Mouse (Mus musculus): ENCODE results near the gene Pik3ip1. TPM values are rescaled to one million over a fixed set of nuclear protein-coding genes. Genes with fewer than 3 reads are reported as not detected.

The Pik3ip1 gene
- total RNA-seq, 2 experiments from 2014 or later, result 29.5 to 35.1 TPM

DNA sequence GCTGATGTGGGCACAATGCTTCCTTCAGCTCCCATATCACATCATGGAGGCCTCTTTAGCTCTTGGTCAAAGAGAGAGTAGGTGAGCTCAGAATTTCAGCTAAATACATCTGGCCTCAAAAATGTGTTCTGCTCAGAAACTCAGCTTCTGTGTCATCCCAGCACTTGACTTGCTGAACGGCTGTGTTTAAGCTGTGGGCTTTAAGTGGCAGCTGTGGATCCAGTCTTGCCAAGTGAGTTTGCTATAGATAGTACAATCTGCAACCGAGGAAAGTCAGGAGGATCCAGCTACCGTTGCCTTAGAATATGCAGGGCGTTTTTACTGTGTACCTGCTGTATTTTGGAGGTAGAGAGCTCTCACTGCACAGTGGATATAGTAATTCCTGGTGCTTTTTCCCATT is 27.8 kb upstream of the Pik3ip1 start:
- DNase-seq (ENCODE audit: low spot score in 2 of 2), result no peak

DNA sequence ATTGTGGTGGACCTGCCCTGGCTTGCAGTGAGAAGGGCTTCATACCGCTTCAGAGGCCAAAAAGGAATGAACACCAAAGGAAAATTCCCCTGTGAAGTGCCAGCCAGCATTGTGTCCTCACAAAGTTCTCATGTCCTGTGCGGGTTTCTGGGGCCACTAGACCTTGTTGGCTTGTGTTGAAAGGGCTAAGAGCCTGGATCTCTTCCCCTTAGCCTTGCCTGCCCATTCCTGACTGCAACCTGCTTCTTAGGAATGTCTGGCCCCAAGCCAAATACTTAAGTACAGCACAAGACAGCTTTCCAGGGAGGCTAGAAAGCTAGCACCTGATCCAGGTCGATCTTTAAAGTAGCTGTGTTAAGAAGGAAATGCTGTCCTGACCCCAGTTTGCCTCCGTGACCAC is 27.4 kb upstream of the Pik3ip1 start:
- no peak for DNase-seq (ENCODE audit: low spot score in 2 of 2)

DNA sequence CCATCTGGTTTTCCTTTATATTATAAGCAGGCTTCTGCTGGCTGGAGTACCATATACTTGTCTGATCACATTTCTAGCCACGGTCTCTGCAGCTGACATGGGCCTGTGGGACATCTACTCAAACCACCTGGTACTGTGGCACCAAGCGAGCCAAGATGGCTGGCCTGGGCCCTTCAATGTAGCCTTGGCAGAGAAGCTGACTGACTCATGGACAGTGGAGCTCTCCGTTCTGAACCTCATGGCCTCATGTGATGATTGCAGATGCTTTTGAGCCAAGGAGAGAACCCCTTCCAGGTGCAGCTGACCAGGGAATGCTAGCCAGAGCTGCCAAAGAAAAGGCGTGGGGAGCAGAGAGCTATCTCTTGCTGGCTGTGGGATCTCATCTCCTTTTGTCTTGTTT is 24.4 kb upstream of the Pik3ip1 start:
- DNase-seq (ENCODE audit: low spot score in 2 of 2), result no peak

DNA sequence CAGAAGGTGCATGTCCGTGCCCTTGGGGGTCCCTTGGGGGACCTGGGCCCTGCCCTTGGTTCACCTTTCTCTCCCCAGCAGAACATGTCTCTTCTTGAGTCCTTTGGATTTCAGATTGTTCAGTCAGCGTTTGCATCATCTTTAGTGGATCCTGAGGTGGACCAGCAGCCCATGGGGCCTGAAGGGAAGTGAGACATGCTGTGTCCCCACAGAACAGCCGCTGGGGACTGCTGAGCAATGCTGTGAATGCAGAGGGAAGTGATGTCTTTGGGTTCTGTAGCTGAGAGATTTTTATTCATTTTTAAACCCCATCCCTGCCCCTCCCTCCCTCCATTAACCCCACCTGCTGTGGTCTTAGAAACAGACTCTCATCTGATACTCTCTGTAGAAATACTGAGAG is 22.3 kb upstream of the Pik3ip1 start:
- DNase-seq (ENCODE audit: low spot score in 2 of 2), result no peak

DNA sequence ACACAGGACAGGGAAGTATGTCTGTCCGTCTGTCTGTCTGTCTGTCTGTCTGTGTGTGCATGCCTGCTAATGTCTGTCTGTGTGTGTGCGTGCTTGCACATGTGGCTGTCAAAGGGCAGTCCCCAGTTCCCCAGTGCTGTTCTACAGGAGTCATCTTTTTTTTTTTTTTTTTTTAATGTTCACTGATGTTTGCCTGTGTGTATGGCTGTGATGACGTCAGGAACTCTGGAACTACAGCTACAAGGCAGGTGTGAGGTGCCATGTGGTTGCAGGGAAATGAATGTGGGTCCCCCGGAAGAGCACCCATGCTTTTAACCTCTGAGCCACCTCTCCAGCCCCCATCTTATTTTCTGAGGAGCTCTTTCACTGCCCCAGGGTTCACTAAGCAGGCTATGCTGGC is 20.3 kb upstream of the Pik3ip1 start:
- DNase-seq (ENCODE audit: low spot score in 2 of 2), result no peak

DNA sequence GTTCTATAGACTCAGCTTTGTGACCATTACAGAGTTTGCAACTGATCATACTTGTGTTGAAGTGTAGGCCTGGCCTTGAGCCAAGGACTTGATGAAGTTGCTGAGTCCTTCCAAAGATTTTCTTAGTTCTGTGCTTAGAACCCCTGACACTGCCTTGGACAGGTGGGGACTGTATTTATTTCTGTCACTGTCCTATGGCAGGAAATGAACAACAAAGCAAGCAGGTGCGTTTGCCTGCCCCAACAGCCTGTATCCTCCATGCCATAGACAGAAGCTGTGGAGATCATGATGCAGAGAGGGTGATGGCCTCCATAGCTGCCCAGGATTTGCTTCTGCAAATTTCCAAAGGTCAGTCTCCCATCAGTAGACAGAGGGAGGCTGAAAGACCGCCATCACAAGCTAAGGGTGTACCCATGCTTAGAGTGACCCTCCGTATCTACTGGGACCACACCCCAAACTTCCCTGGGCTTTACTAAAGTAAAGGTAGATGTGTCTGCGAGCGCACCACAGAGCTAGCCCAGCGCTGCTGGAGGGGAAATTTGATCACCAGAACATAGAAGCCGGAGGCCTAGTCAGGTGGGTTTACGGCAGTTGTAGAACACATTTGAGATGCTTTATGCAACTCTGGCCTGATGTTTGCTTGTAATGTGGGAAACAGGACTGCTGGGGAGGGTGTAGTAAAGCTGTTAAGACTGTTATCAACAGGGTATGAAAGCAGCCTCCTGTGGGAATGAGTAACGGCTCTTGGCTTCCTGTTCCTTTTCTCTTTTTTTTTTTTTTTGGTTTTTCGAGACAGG is 19.2 kb upstream of the Pik3ip1 start:
- DNase-seq (ENCODE audit: low spot score in 2 of 2), result no peak

DNA sequence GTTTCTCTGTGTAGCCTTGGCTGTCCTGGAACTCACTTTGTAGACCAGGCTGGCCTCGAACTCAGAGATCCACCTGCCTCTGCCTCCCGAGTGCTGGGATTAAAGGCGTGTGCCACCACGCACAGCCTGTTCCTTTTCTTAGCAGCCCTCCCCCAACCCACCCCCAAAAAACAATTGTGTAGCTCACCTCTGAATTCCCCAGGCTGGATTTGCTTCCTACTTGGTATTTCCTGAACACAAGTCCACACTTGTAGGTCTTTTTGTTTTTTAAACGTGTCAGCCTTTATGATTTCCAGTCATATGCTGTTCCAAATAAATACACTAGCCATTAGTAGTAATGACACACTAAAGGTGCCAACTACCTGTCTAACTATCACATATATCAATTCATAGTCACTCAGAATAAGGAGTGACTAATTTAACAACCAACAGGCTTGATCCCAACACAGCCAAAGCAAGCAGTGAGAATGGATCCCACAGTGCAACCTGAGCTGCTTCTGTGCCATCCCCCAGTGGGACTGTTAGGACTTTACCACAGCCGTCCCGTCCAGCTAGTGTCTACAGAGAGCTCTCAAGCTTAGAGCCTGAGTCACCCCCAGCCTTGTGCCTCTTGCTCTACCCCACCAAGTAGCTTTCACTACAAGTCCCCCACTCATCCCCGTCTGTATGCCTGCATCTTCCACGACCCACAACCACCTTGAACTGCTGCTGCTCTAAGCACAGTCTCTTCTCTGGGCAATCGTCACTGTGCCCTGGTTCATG is 18.4 kb upstream of the Pik3ip1 start:
- DNase-seq (ENCODE audit: low spot score in 2 of 2), result no peak

DNA sequence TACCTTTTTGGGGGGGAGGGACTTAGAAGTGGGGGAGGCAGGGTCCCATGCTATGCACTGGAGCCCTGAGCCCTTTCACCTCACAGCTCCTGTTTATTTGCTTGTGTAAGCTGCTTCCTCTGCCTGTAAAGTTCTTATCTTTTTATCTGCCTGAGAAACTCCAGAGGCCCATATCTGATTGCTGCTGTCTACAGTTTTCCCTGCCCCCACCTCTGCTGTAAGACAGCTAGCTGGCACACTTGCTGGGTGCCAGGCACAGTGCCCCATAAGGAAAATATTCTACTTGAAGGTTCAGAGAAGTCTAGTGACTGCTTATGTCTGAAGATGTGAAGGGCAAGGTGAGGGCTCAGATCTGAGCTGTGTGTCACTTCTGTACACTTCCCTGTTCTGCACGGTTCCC is 16.9 kb upstream of the Pik3ip1 start:
- no peak for DNase-seq (ENCODE audit: low spot score in 2 of 2)

DNA sequence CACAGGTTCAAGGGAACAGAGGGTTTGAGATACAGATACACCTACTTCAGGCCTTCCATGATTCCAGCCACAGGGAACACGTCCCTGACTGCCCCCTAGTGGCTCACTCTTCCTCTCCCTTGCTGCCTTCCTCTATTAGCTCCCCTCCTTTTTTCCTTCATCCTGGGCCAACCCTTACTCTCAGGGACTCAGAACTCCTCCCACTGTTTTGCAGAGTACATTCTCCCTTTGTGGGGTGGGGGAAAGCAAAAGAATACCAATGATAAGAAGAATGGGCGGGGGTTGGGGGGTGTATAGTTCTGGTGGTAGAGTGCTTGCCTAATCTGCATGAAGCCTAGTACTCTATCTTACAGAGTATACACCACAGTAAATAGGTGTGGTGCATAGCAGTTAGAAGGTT is 16.1 kb upstream of the Pik3ip1 start:
- peak in 1 of 2 experiments; percentile 58 for DNase-seq (ENCODE audit: low spot score in 2 of 2)

DNA sequence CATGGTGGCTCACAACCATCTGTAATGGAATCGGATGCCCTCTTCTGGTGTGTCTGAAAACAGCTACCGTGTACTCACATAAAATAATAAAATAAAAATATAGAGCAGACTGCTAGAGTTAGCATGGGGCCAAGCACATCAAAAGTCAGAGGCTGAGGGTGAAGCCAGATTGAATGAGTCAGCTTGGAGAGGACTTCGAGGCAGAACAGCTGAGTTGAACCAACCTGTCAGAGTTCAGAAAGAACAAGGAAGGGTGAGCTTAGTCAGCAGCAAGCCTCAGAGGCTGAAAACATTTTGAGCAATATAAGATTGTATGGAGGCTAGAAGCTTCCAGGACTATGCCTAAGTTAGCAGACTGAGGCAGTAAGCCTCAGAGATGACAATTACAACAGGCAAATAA is 11.9 kb upstream of the Pik3ip1 start:
- no peak for DNase-seq (ENCODE audit: low spot score in 2 of 2)

DNA sequence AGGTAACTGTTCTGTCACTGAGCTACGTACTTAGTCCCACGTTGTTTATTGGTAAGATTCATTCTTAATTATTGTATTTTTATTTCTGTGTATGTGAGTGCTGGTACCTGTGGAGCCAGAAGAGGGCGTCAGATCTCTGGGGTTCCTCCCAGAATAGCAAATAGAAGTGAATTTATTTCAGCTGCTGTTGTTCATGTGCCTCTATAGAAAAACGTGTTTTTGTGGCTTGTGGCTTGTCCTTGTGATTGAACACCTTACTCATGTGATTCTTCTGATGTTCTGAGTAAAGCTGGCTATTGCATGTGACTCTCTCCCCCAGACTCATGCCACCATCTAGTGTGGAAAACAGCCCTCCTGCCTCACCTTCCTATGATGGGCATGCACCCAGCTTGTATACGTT is 1.9 kb upstream of the Pik3ip1 start:
- DNase-seq (ENCODE audit: low spot score in 2 of 2), result no peak

DNA sequence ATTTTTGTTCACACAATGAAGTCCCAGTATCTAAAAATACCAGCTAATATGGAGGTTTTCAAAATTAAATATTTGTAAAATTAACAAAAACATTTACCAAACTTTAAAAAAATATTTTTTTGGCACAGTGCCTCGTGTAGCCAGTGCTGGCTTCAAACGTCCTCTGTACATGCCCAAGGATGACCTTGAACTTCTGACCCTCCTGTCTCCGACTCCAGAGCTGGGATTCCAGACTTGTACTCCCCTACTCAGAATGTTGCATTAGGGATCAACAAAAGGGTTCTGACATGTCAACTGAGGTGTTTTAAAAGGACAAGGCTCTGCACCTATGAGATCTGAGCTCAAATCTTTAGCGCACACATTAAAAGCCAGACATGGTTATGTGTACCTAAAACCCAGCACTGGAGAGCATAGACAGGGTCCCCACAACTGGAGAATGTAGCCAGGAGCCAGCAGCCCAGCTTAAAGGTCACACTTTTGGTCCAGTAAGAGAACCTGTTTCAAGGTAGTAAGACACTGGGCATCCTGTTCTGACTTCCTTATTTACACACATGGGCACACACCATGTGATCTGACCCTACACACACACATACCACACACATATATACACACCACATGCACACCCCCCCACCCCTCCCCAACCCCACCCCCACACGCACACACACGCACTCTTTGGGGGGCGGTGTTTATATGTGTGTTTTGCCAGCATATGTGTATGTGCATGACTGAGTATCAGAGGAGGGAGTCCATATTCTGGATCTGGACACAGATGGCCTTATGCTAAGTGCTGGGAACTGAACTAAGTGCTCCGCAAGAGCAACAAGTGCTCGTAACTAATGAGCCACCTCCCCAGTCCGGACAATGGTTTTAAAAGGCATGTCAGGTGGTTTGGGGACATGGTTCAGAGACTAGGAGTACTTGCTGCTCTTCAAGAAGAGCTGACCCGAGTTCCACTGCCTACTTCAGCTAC is 1.1 kb upstream of the Pik3ip1 start:
- no peak for DNase-seq (ENCODE audit: low spot score in 2 of 2)

DNA sequence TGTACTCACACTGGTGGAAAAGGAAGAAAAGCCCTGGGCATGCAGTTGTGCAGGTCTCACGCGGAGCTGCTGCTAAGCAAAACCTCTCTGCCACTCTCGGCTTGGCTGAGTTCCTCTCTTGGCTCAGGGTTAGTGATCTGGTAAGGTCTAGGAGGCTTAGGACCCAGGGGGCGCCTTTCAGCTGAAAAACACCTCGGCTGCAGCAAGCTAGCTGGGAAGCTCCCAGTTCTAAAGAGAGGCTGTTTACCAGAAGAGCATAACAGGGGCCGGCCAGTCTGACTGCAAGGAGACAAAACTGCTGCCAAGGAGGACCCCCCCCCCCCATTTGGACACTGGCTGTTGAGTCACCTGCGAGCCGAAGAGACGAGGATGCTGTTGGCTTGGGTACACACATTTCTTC is 365 bp downstream of the Pik3ip1 start:
- DNase-seq (ENCODE audit: low spot score in 2 of 2), result peak; percentile 85 to 94

DNA sequence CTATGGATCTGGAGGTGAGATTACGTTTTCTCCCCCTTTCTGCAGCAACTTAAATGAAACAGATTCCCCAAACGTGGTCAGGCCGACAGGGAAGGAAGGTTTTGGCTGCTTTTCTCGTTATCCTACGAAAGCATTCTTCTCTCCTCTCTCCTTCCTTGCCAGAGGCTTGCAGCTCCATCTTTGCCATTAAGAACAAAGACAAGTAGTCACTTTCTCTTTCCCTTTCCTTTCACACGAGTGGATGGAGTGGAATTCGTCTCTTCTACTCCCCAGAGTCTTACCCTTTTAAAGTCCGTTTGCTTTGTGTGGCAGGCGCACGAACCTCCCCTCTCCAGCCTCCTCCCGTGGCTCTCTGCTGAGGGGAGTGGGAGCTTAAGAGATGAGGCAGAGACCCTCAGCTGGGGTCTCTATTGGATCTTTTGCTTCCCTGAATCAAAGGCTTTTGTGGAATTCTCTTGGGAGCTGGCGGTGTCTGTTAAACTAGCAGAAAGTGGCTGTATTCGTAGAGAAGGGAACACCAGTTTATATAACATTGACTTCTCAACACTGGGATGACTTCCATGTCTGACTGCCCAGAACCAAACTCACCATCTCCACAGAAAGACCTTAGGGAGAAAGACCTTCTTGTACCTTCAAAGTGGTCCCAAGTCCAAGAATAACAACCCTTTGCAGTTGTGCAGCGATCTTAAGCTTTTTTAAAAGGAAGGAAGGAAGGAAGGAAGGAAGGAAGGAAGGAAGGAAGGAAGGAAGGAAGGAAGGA is 970 bp downstream of the Pik3ip1 start:
- DNase-seq (ENCODE audit: low spot score in 2 of 2), result no peak

DNA sequence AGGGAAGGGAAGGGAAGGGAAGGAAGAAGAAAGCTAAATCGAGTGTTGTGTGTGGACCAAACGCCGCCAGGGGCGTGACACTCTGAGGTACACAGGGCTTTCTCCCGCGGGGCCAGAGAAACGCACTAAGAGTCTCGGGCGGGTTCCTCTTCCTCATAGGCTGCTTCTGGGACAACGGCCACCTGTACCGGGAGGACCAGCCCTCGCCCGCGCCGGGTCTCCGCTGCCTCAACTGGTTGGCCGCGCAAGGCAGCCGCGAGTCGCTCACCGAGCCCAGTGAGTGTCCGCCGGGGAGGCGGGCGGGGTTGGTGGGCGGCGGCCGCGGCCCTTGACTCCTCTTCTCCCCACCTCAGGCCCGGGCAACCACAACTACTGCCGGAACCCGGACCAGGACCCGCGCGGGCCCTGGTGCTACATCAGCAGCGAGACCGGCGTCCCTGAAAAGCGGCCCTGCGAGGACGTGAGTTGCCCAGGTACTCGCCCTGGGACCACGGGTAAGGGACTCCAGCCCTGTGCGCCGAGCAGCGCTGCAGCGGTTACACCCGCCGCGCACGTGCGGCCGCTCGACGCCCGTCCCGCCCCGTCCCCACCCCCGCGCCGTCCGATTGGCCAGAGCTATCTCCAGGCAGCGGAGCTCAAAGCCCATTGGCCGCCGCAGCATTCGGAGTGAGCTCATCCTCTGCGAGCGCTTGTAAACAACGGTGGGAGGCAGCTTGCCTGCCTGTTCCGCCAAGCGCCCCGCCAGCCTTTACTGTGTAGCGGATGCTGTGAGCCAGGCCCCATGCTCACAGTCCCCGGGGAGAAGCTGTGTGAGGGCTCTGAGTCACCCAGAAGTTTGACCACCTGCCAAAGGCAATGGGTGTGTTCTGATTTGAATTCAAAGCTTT is 1.8 kb downstream of the Pik3ip1 start:
- peak; percentile 88 to 95 for DNase-seq (ENCODE audit: low spot score in 2 of 2)

DNA sequence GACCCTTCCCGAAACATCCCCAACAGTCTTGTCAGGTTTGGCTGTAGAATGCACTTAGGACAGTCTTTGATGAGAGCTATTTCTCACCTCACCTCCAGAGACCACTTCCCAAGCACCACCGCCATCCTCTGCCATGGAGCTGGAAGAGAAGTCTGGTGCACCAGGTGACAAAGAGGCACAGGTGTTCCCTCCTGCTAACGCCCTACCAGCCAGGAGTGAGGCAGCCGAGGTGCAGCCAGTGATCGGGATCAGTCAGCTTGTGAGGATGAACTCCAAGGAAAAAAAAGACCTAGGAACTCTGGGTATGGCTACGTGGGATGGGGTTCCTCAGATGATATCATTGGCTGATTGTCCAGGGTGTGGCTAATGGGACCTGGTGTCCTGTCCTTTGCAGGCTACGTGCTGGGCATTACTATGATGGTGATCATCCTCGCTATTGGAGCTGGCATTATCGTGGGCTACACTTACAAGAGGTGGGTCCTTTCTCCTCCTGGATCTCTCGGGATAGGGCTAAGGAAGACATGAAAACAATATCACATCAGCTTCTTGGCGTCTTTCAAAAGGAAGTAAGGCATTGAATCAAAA is 3.0 kb downstream of the Pik3ip1 start:
- DNase-seq (ENCODE audit: low spot score in 2 of 2), result no peak

DNA sequence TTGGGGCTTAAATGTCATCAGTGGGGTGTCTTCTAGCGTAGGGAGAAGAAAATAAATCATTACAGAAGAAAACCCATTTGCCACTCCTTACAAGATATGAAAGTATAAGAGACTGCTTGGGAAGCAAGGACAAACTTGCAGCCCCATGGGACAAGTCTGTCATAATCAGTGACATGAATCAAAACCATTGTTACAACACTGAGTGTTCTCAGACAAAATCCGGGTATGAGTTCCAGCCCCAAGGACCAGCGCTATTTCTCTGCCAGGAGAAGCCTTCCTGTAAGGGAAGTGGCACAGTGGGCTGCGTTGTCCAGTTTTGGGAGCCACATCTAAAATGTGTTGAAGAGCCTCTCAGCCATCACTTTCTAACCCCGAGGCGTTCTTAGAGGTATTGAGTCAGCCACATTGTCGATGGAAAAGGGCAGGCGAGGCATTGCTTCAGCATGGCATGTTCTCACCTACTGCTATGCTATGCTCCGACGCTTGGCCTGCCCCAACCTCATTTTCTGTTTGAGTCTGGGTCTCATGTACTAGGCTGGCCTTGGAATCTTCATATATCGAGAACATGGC is 4.0 kb downstream of the Pik3ip1 start:
- DNase-seq (ENCODE audit: low spot score in 2 of 2), result no peak

DNA sequence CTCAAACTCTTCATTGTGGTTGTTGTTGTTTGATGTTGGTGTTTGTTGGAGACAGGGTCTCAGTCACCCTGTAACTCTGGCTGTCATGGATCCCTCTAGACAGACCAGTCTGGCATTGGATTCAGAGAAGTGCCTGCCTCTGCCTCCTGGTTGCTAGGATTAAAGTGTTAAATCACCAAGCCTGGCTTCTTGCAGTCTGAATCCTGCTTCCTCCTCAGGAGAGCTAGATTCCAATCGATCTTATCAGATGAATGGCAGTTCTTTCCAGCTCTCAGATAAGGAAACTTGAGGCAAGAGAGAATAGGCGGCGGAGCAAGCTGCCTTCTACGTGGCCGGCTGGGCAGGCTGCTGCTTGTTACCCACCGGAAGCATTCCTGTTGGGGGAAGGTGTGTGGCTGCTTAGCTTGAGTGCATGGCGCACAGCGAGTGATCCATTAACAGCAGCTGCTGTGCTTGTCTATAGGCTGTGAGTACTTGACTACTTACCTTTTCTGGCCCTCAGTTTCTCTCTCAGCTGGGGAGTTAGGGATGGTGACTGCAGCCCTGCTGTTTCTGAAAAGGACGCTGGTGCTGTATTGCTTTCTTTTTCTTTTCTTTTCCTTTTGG is 4.6 kb downstream of the Pik3ip1 start:
- DNase-seq (ENCODE audit: low spot score in 2 of 2), result no peak

Data from layer of hippocampus, postnatal 14 days (tissue).